Mouse (Mus musculus) midbrain, embryonic 14.5 days (tissue): ENCODE measurements at regions not wholly inside any gene's neighbourhood (a gene's known extent, or its start where the extent isn't known, plus 50 kb on each side); places are given as distances from the start of the nearest gene placed in this dataset.

ENCODE experiments used
- ATAC-seq: fragments of 200-750 bp; cut with Nextera tagmentation; 2 replicates; pipeline ENCODE4 v1.8.0; 2017; ENCODE audit warnings: moderate number of reproducible peaks, moderate library complexity; ENCODE audit not compliant: low FRiP score, low TSS enrichment
- DNase-seq: peaks from one replicate; pipeline ENCODE4 v3.0.0-alpha.2; 2015
- H3K27ac ChIP-seq: fragments of 300-500 bp; sonication (generic); replicated peaks from 2 replicates; pipeline ENCODE4 v1.5.1; 2014; ENCODE audit warnings: mild to moderate bottlenecking, low read depth, low read length, moderate library complexity
- H3K27me3 ChIP-seq: fragments of 300-500 bp; sonication (generic); 2 replicates; pipeline ENCODE4 v1.6.1; 2014; ENCODE audit warnings: low read length, control low read depth, mixed read lengths; ENCODE audit not compliant: control insufficient read depth, insufficient read depth
- H3K36me3 ChIP-seq: fragments of 300-500 bp; sonication (generic); 2 replicates; pipeline ENCODE4 v1.6.1; 2014; ENCODE audit warnings: low read length, control low read depth; ENCODE audit not compliant: control insufficient read depth, insufficient read depth
- H3K4me1 ChIP-seq: fragments of 300-500 bp; sonication (generic); 2 replicates; pipeline ENCODE4 v1.6.1; 2014; ENCODE audit warnings: mild to moderate bottlenecking, antibody characterized with exemption, low read length, control low read depth; ENCODE audit not compliant: control insufficient read depth, insufficient read depth
- H3K4me2 ChIP-seq: fragments of 300-500 bp; sonication (generic); 2 replicates; pipeline ENCODE4 v1.6.1; 2014; ENCODE audit warnings: mild to moderate bottlenecking, low read length, moderate library complexity
- H3K4me3 ChIP-seq: fragments of 300-500 bp; sonication (generic); replicated peaks from 2 replicates; pipeline ENCODE4 v1.5.1; 2014; ENCODE audit warnings: low read depth, low read length
- H3K9ac ChIP-seq: fragments of 300-500 bp; sonication (generic); replicated peaks from 2 replicates; pipeline ENCODE4 v1.6.1; 2014; ENCODE audit warnings: mild to moderate bottlenecking, low read length, moderate library complexity
- H3K9me3 ChIP-seq: fragments of 300-500 bp; sonication (generic); 2 replicates; pipeline ENCODE4 v1.6.1; 2016; ENCODE audit warnings: low read length, control low read depth, mixed read lengths; ENCODE audit not compliant: control insufficient read depth
- WGBS: fragments of 180-500 bp; shearing (Covaris S2); extraction: QIAGEN DNeasy Blood & Tissue Kit; methylation state at CpG from one replicate; pipeline ENCODE4 v1.1.7; 2014; 5-methylcytosine and 5-hydroxymethylcytosine counted together

DNA sequence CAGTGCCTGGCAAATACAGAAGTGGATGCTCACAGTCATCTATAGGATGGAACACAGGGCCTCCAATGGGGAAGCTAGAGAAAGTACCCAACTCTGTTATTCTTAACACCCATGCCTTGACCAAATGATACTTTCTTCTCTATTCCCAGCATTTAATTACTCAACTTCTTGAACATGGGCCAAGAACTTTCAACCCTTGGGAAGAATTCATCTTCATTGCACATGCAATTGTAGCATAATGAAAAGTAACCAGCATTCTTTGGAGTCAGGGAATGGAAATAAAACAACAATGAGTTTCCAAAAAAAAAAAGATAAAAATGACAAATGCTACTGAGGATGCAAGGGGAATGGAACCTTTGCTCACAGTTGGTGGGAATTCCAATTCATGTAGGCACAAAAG, 274.1 kb downstream of the Hdgfl1 start:
- no peak for ATAC-seq
- Histone ChIP-seq H3K9me3 (no peaks in the 10 kb centered on the region), H3K4me2 (no peak overlapping the region), H3K4me1 (no peaks in the 10 kb centered on the region), H3K27me3 (no peaks in the 10 kb centered on the region), H3K36me3 (no peaks in the 10 kb centered on the region), H3K9ac (no peak overlapping the region), H3K4me3 (no peak overlapping the region), H3K27ac (no peak overlapping the region)
- DNase-seq, result no peak

DNA sequence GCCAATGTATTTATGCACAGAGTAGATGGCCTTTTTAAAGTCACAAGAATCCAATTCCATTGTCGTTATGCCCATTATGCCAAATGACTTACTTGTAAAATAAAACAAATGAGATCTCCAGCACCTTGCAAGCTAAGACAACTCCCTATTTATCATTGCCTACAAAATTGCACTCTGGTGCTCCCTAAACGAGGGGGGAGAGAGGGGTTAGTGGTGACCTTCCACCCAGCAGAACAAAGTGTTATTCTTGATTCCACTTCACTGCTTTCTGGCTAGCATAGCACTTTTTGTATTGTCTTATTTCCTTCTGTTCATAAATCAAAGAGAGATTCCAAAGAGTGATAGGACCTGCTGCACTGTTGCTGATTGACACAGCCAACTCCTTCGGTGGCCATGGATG, 300.6 kb downstream of the Hdgfl1 start:
- H3K27ac ChIP-seq, result no peak overlapping the region
- no peak for ATAC-seq
- DNase-seq, result no peak
- no peaks in the 10 kb centered on the region; the same call in 1 of the 2 replicates for H3K4me1 ChIP-seq
- no peak overlapping the region for H3K4me3 ChIP-seq
- WGBS, result 70% methylated on average over 3 of the region's 3 CpGs
- H3K9ac ChIP-seq, result no peak overlapping the region
- H3K4me2 ChIP-seq, result no peak overlapping the region
- H3K36me3 ChIP-seq, result no peaks in the 10 kb centered on the region
- H3K9me3 ChIP-seq, result no peaks in the 10 kb centered on the region
- no peaks in the 10 kb centered on the region for H3K27me3 ChIP-seq

GRCm38 (mm10) chr13:26467526-26467925, 302.4 kb downstream of the Hdgfl1 start:
- Histone ChIP-seq H3K27me3 (no peaks in the 10 kb centered on the region), H3K9me3 (no peaks in the 10 kb centered on the region), H3K9ac (no peak overlapping the region), H3K4me2 (no peak overlapping the region), H3K36me3 (no peaks in the 10 kb centered on the region), H3K4me3 (no peak overlapping the region), H3K27ac (no peak overlapping the region), H3K4me1 (no peaks in the 10 kb centered on the region; the same call in 1 of the 2 replicates)
- ATAC-seq (no peak), DNase-seq (no peak)

DNA sequence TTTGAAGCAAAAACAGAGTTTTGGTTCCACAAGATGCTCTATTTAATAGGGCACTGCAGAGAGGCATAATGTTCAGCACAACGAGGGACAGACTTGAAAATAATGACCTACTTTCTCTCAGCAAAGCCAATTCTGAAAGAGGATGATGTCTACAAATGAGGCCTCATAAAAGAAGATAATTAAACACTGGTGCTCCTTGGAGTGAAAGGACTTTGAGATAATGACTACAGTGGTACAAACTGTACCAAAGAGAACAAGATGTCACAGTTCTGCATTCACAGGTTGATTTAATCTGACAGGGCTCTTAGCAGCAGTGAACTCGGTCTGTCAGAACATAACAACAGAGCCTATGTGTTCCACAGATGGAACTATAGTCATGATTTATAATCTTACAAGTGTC, 305.4 kb downstream of the Hdgfl1 start:
- Histone ChIP-seq H3K4me3 (no peak overlapping the region), H3K27me3 (no peaks in the 10 kb centered on the region), H3K9ac (no peak overlapping the region), H3K27ac (no peak overlapping the region), H3K36me3 (no peaks in the 10 kb centered on the region), H3K4me2 (no peak overlapping the region), H3K9me3 (no peaks in the 10 kb centered on the region), H3K4me1 (no peaks in the 10 kb centered on the region; the same call in 1 of the 2 replicates)
- no peak for DNase-seq
- 40% methylated on average over 2 of the region's 2 CpGs for WGBS
- ATAC-seq, result no peak

DNA sequence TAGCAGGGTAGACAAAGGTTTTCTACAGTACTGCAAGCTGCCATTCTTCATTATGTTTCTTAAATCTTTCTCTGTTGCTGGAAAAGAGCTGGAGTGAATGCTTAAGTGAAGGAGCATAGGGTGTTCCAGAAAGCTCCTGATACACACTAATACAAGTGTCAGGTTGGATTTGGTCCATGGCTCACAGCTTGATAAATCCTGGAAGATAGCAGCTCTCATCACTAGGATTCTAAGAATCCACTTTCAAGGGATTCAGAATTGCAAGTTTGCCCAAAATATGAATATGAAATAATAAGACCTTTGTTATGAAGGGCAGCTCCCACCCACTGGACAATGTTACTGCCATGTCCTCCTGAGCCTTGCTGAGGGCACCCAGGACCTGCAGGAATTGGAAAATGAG, 305.9 kb downstream of the Hdgfl1 start:
- H3K36me3 ChIP-seq, result no peaks in the 10 kb centered on the region
- no peaks in the 10 kb centered on the region for H3K9me3 ChIP-seq
- no peak overlapping the region for H3K4me3 ChIP-seq
- no peak for DNase-seq
- no peak overlapping the region for H3K4me2 ChIP-seq
- no peak for ATAC-seq
- no peak overlapping the region for H3K27ac ChIP-seq
- no peak overlapping the region for H3K9ac ChIP-seq
- H3K4me1 ChIP-seq, result no peaks in the 10 kb centered on the region; the same call in 1 of the 2 replicates
- H3K27me3 ChIP-seq, result no peaks in the 10 kb centered on the region

DNA sequence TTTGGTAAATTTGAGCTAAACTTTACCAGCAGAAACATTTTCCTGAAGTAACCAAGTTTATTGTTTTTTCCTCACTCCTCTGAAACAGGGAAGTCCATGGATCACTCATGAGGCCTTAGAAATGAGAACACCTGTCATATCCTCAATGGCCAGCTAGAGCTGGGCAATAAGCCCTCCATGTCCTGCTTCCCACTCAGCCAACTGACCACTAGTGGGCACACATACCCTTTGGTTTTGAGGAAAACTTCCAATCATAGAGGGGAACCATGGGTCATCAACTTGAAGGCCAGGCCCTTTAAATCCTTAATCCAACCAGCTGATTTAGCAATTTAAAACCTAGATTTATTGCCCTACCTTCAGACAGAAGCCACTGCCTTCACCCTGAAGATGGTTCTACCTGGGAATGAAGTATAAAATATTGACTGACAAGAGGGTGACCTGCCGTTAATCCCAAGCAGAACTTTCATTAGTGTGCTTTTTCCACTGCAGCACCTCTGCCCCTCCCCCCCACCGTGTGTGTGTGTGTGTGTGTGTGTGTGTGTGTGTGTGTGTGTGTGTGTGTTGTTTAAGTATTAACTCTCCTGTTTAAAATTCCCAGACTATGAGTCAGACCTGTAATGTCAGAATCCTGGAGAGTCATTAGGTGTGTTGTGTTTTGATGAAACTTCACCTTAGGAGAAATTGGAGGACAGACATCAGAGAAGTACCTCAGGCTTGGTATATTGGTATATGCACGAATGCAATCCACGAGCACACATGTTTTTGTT, 312.3 kb downstream of the Hdgfl1 start:
- Histone ChIP-seq H3K27me3 (no peaks in the 10 kb centered on the region), H3K4me1 (no peaks in the 10 kb centered on the region), H3K36me3 (no peaks in the 10 kb centered on the region), H3K9me3 (no peaks in the 10 kb centered on the region; the same call in 1 of the 2 replicates), H3K4me2 (no peak overlapping the region), H3K27ac (no peak overlapping the region), H3K4me3 (no peak overlapping the region), H3K9ac (no peak overlapping the region)
- 93% methylated on average over 4 of the region's 4 CpGs for WGBS
- no peak for ATAC-seq
- DNase-seq, result no peak

DNA sequence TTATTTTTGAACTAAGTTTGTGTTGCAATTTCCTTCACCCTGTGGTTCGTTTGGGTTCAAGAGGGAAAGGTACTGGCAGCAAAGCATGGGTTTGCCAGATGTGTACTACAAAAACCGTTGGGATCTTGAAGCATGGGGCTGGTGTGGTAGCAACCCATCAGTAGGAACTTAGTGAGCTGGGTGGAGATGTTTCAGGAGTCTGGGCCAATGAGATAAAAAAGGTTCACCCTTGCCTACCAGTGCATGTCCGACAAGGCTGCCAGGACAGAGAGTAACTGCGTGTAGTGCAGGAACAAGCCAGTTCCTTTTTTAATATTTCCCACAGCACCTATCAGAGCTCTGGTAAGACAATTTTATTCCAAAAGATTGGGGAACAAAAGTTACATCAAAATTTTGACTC, 343.3 kb downstream of the Hdgfl1 start:
- Histone ChIP-seq H3K4me3 (no peak overlapping the region), H3K36me3 (no peaks in the 10 kb centered on the region), H3K9ac (no peak overlapping the region), H3K4me2 (no peak overlapping the region), H3K27ac (no peak overlapping the region), H3K27me3 (no peaks in the 10 kb centered on the region), H3K9me3 (no peaks in the 10 kb centered on the region), H3K4me1 (no peaks in the 10 kb centered on the region)
- 89% methylated on average over 4 of the region's 4 CpGs for WGBS
- DNase-seq (no peak), ATAC-seq (no peak)

GRCm38 (mm10) chr13:26424513-26424912, 345.5 kb downstream of the Hdgfl1 start:
- H3K4me3 ChIP-seq, result no peak overlapping the region
- no peak for DNase-seq
- WGBS, result 78% methylated on average over 1 of the region's 1 CpGs
- no peaks in the 10 kb centered on the region for H3K36me3 ChIP-seq
- no peak overlapping the region for H3K27ac ChIP-seq
- no peaks in the 10 kb centered on the region for H3K27me3 ChIP-seq
- ATAC-seq, result no peak
- H3K4me2 ChIP-seq, result no peak overlapping the region
- H3K4me1 ChIP-seq, result no peaks in the 10 kb centered on the region
- no peaks in the 10 kb centered on the region for H3K9me3 ChIP-seq
- H3K9ac ChIP-seq, result no peak overlapping the region

GRCm38 (mm10) chr13:26405757-26406156, 364.2 kb downstream of the Hdgfl1 start:
- no peaks in the 10 kb centered on the region for H3K9me3 ChIP-seq
- H3K4me3 ChIP-seq, result no peak overlapping the region
- no peaks in the 10 kb centered on the region for H3K4me1 ChIP-seq
- no peak overlapping the region for H3K27ac ChIP-seq
- no peak overlapping the region for H3K4me2 ChIP-seq
- ATAC-seq (no peak), DNase-seq (no peak)
- H3K36me3 ChIP-seq, result no peaks in the 10 kb centered on the region
- H3K9ac ChIP-seq, result no peak overlapping the region
- no peaks in the 10 kb centered on the region for H3K27me3 ChIP-seq
